Mouse (Mus musculus) cerebellum, adult 2 months (tissue): ENCODE measurements around the gene Ifi27l2a.

Experiments used
- CTCF ChIP-seq: fragments of 200-500 bp; IDR thresholded peaks from 2 replicates; pipeline ENCODE4 v1.5.1; 2011; ENCODE audit warnings: low read depth, mild to moderate bottlenecking, control low read depth, low read length, moderate library complexity, borderline replicate concordance; ENCODE audit not compliant: insufficient read depth
- POLR2A ChIP-seq: fragments of 200-500 bp; IDR thresholded peaks from 2 replicates; pipeline ENCODE4 v1.6.1; 2011; ENCODE audit warnings: low read length, control low read depth, borderline replicate concordance; ENCODE audit not compliant: insufficient read depth

- TF ChIP-seq CTCF (no peak), POLR2A (no peak)
These were observed 31.0 kb upstream of the Ifi27l2a start for GRCm38 (mm10) chr12:103474481-103474880.
